Mouse (Mus musculus) embryonic facial prominence, embryonic 15.5 days (tissue): Measurements from ENCODE around the gene Itgb2. TPM values are rescaled to one million over a fixed set of nuclear protein-coding genes. Genes with fewer than 3 reads are reported as not detected.

Experiments used
- ATAC-seq: fragments of 200-750 bp; cut with Nextera tagmentation; 2 replicates; pipeline ENCODE4 v1.8.0; 2017; ENCODE audit warnings: low read depth, moderate TSS enrichment; ENCODE audit not compliant: insufficient number of reproducible peaks, low FRiP score, low TSS enrichment
- H3K27ac ChIP-seq: fragments of 300-500 bp; sonication (generic); replicated peaks from 2 replicates; pipeline ENCODE4 v1.5.1; 2015; ENCODE audit warnings: mild to moderate bottlenecking, inconsistent platforms
- H3K27me3 ChIP-seq: fragments of 300-500 bp; sonication (generic); 2 replicates; pipeline ENCODE4 v1.6.1; 2015; ENCODE audit warnings: inconsistent platforms
- H3K36me3 ChIP-seq: fragments of 300-500 bp; sonication (generic); 2 replicates; pipeline ENCODE4 v1.6.1; 2015; ENCODE audit warnings: mild to moderate bottlenecking, inconsistent platforms
- H3K4me1 ChIP-seq: fragments of 300-500 bp; sonication (generic); 2 replicates; pipeline ENCODE4 v1.6.1; 2015; ENCODE audit warnings: inconsistent platforms
- H3K4me2 ChIP-seq: fragments of 300-500 bp; sonication (generic); replicated peaks from 2 replicates; pipeline ENCODE4 v1.6.1; 2015; ENCODE audit warnings: mild to moderate bottlenecking, inconsistent platforms
- H3K4me3 ChIP-seq: fragments of 300-500 bp; sonication (generic); replicated peaks from 2 replicates; pipeline ENCODE4 v1.5.1; 2015; ENCODE audit warnings: mild to moderate bottlenecking, inconsistent platforms
- H3K9ac ChIP-seq: fragments of 300-500 bp; sonication (generic); 2 replicates; pipeline ENCODE4 v1.6.1; 2015; ENCODE audit warnings: inconsistent platforms
- H3K9me3 ChIP-seq: fragments of 300-500 bp; sonication (generic); replicated peaks from 2 replicates; pipeline ENCODE4 v1.6.1; 2016; ENCODE audit warnings: inconsistent platforms
- WGBS: fragments of 180-500 bp; shearing (Covaris S2); methylation state at CpG from one replicate; pipeline ENCODE4 v1.1.7; 2015; 5-methylcytosine and 5-hydroxymethylcytosine counted together
- polyA plus RNA-seq: library from polyadenylated mRNA; unstranded; fragments of >200 nt; fragmentation: Nextera tagmentation; extraction: Ambion mirVana; gene quantifications from 2 replicates; pipeline ENCODE4 v1.2.1, GENCODE M21; 2015

The Itgb2 gene
- polyA plus RNA-seq, 1 experiment from 2014 or later = 2.8 TPM

DNA sequence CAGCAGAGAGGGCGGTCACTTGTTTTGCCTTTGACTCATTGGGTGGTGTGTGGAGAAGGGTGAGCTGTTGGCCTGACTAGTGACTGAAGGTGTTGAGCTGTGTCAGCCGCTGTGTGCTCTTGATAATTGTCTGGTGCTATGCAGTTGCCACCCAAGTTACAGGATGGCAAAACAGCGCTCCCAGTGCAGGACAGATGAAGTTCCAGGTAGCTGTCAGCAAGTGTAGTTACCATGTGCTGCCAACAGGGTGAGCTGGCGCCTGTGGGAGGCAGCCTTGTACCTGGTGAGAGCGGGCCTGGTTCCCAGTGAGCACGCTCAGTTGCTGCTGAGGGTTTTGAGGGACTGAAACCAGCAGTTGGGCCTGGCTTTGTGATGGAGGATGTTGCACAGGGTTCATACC, 60.8 kb downstream of the Itgb2 start:
- 40% methylated on average over 6 of the region's 6 CpGs for WGBS
- peaks cover 79% of the 10 kb centered on the region for H3K36me3 ChIP-seq
- H3K4me1 ChIP-seq = no peaks in the 10 kb centered on the region
- H3K27me3 ChIP-seq = no peaks in the 10 kb centered on the region
- H3K9ac ChIP-seq = no peak overlapping the region
- no peak overlapping the region for H3K4me3 ChIP-seq
- H3K9me3 ChIP-seq = no peaks in the 10 kb centered on the region
- ATAC-seq = peak; percentile 22; the same call in 1 of the 2 replicates
- no peak overlapping the region for H3K27ac ChIP-seq
- H3K4me2 ChIP-seq = no peak overlapping the region

DNA sequence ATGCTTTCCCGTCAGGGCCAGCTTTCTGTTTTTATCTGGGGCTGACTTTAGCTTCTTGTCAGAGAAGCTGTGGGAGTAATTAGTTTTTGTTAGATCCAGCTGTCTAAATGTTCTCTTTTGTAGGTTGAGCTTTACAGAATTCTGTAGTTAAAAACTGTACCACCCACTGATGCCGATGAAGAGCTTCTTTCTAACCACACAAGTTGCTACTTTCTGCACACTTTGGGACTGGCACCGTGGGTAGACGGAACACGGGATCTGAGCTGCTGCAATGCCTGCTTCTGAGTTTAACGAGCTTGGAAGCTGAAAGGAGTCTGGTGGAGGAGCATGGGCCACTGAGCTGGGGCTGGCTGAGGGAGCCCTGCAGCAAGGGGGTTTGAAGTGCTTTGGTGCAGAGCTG, 61.5 kb downstream of the Itgb2 start:
- no peak overlapping the region for H3K27ac ChIP-seq
- no peak for ATAC-seq
- no peaks in the 10 kb centered on the region for H3K4me1 ChIP-seq
- WGBS = 78% methylated on average over 6 of the region's 6 CpGs
- H3K9ac ChIP-seq = no peak overlapping the region
- peaks cover 84% of the 10 kb centered on the region for H3K36me3 ChIP-seq
- no peak overlapping the region for H3K4me2 ChIP-seq
- H3K27me3 ChIP-seq = no peaks in the 10 kb centered on the region
- no peak overlapping the region for H3K4me3 ChIP-seq
- no peaks in the 10 kb centered on the region for H3K9me3 ChIP-seq

DNA sequence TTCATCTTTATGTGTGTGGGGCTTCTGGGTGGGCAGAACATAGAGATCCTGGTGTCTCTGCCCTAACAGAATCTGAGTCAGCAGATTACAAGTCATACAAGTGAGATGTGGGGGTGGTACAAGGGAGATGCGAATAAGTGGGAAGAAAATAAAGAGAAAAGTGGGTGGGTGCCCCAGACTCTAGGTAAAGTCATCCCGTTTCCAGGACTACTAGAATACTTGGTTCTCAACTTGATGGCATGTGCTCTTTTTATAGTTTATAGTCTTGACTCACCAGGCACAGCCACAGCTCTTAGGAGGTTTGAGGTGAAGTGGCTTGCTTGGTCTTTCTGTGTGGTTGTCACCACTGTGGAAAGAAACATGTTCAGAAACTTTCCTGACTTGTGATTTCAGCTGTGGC, 66.0 kb downstream of the Itgb2 start:
- Histone ChIP-seq H3K4me3 (no peak overlapping the region), H3K9ac (no peak overlapping the region), H3K27me3 (no peaks in the 10 kb centered on the region), H3K4me1 (no peaks in the 10 kb centered on the region), H3K4me2 (no peak overlapping the region), H3K27ac (no peak overlapping the region), H3K9me3 (no peaks in the 10 kb centered on the region), H3K36me3 (peaks cover 77% of the 10 kb centered on the region)
- no peak for ATAC-seq
- WGBS = 91% methylated on average over 2 of the region's 2 CpGs

DNA sequence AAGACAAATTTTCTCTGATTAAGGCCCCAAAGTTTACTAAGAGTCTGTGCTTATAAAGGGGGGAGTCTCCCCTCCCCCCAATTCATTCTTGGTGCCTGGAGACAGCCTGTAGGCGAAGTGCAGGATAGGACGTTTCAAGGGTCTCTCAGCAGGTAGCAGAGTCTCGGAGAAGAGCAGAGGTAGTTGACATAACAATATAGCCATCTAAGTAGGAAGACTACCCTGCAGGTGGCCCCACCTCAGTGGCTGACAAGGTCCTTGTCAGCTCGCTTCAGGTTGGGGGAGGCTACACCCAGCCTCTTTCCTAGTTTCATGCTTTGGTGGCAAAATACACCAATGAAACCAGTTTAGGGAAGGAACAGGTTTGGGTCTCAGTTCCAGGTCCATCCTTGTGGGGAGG, 73.0 kb downstream of the Itgb2 start:
- no peak overlapping the region for H3K27ac ChIP-seq
- ATAC-seq = no peak
- H3K4me1 ChIP-seq = peaks cover 22% of the 10 kb centered on the region
- H3K9me3 ChIP-seq = no peaks in the 10 kb centered on the region
- no peak overlapping the region for H3K4me2 ChIP-seq
- H3K4me3 ChIP-seq = no peak overlapping the region
- WGBS = 56% methylated on average over 4 of the region's 4 CpGs
- H3K27me3 ChIP-seq = no peaks in the 10 kb centered on the region
- peaks cover 19% of the 10 kb centered on the region for H3K36me3 ChIP-seq
- no peak overlapping the region for H3K9ac ChIP-seq

DNA sequence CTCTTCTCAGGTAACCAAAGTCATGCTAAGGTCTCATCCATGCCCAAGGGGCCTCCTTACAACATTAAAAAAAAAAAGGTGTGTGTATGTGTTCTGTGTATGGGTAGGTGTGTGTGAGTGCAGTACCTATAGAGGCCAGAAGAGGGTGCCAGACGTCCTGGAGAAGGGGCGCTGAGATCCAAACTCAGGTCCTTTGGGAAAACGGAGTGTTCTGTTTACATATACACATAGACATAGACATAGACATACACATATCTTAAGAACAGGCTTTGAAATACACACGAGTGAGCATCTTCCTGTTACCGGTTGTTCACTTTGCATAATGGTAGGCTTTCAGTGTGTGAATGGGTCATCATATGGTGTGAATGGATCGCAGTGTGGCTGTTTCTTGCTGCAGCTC, 74.1 kb downstream of the Itgb2 start:
- H3K4me3 ChIP-seq = no peak overlapping the region
- no peak overlapping the region for H3K4me2 ChIP-seq
- no peak overlapping the region for H3K9ac ChIP-seq
- no peaks in the 10 kb centered on the region for H3K9me3 ChIP-seq
- peaks cover 12% of the 10 kb centered on the region; the same call in 1 of the 2 replicates for H3K36me3 ChIP-seq
- WGBS = 95% methylated on average over 6 of the region's 6 CpGs
- H3K4me1 ChIP-seq = peaks cover 22% of the 10 kb centered on the region
- ATAC-seq = no peak
- H3K27me3 ChIP-seq = no peaks in the 10 kb centered on the region
- no peak overlapping the region for H3K27ac ChIP-seq

DNA sequence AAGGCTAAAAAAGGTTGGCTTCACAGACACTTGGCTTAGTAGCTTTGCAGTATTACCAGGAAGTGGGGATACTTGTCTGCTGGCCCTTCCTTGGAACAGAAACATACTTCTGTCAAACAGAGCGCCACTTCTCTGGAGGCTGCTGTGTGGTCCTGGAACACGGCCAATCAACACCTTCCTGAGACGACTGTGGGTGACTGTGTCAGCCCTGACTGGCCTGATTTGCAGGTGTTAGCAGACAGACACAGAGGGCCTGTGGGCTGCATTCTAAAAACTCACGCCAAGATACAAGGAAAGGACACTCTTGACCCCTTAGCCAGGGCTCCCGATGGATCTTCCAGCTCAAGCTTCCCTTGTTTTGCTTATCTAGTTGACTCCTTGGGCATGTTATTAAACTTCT, 74.9 kb downstream of the Itgb2 start:
- H3K4me3 ChIP-seq = no peak overlapping the region
- 78% methylated on average over 5 of the region's 5 CpGs for WGBS

DNA sequence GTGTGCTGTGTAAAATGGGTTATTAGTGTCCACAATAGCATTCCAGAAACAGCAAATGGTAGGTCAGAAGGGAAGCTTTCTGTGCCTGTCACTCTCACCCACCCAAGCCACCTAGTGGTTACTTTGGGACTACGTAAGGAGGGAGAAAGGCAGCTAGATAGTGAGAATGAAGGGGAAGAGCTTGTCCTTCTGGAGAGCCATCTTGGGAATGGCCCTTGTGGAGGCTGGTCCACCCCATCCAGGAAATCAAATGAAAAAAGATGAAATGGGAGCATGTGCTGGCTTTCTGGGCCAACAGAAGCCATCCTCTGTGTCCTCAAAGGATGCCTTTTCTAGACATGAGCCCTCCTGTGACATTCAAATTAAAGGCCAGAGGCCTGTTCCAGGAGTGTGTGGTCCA, 75.3 kb downstream of the Itgb2 start:
- Histone ChIP-seq H3K27me3 (no peaks in the 10 kb centered on the region), H3K4me2 (peak overlapping the region; percentile 87), H3K9ac (no peak overlapping the region), H3K27ac (peak overlapping the region; percentile 99), H3K4me1 (peaks cover 22% of the 10 kb centered on the region), H3K4me3 (peak overlapping the region; percentile 67), H3K36me3 (peaks cover 15% of the 10 kb centered on the region), H3K9me3 (no peaks in the 10 kb centered on the region)
- 43% methylated on average over 1 of the region's 1 CpGs for WGBS
- ATAC-seq = no peak

More for the DNA sequence above, 74.9 kb downstream of the Itgb2 start:
- Histone ChIP-seq H3K36me3 (peaks cover 11% of the 10 kb centered on the region), H3K9ac (no peak overlapping the region), H3K4me1 (peaks cover 22% of the 10 kb centered on the region), H3K4me2 (no peak overlapping the region), H3K27me3 (no peaks in the 10 kb centered on the region), H3K27ac (peak overlapping the region; percentile 99; the same call in 1 of the 2 replicates), H3K9me3 (no peaks in the 10 kb centered on the region)
- no peak for ATAC-seq

DNA sequence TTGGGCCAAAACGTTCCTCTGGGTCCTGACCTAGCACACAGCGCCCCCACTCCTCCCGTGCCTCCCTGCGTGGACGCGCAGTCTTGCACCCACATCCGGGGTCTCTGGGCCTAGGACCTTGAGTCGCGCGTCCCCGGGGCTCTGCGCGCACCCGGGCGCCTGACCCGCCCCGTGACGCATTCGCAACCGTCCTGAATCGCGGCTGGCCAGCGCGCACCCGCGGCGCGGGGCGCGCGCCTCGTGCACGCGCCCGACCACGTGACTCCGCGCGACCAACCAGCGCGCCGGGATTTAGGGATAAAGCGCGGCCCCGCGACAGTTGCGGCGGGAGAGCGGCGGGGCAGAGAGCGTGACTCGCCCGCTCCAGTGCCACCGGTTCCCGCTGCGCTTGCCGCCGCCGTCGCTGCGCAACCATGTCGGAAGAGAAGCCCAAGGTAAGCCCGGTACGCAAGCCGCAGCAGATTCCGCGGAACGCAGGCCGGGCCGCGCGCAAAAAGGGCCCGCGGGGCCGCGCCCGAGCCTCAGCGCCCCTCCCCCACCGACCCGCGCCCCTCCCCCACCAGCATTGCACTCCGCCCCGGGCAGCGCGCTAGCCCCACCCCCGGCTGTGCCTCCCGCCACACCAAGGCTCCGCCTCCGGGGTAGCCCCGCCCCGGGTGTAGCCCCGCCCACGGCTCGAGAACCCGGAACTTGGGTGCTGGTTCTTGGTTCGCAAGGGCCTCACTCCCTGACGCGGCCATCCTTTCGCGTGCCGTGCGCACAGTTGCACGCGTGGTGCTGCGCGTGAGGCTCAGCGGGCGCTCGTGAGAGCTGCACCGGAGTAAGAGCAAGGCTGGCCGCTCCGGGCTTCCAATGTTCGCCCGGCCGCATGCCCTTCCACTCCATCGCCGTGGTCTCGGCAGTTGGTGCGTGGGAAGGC, 76.1 kb downstream of the Itgb2 start, which contains the start of the genes Sumo3 and Gm49325:
TSS of gene Sumo3 (plus strand) at position 190 of the 919 bp plus-strand sequence.
TSS of gene Gm49325 (plus strand) at position 290 of the 919 bp plus-strand sequence.
- Histone ChIP-seq H3K4me2 (peak within 1 kb of the TSS; percentile 87), H3K9ac (peak within 1 kb of the TSS; percentile 71), H3K4me1 (peaks cover 22% of the 10 kb centered on the region), H3K27me3 (no peaks in the 10 kb centered on the region), H3K9me3 (no peaks in the 10 kb centered on the region), H3K4me3 (peak within 1 kb of the TSS; percentile 67), H3K36me3 (peaks cover 23% of the 10 kb centered on the region), H3K27ac (peak within 1 kb of the TSS; percentile 99)
- 1% methylated on average over 112 of the region's 119 CpGs for WGBS
- ATAC-seq = peak; percentile 92

DNA sequence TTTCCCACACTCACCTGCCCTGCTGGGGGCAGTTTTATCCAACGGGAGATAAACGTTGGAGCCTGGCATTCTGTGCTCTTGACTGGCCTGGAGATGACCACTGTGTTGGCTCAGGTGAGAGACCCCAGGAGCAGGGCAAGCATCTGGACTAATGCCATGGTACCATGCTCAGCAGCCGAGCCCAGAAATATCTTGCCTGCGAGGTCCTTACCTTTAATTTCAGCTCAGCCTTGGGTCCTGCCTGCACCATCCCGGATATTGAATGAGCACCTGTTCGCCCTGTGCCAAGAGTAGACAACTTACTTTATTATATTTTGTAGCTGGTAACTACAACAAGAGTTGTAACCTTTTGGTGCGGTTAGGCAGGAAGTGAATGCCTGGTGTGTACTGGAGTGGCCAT, 76.8 kb downstream of the Itgb2 start:
- Histone ChIP-seq H3K4me1 (peaks cover 22% of the 10 kb centered on the region), H3K4me3 (peak overlapping the region; percentile 67), H3K27me3 (no peaks in the 10 kb centered on the region), H3K36me3 (peaks cover 30% of the 10 kb centered on the region), H3K9ac (peak overlapping the region; percentile 71), H3K9me3 (no peaks in the 10 kb centered on the region), H3K27ac (peak overlapping the region; percentile 99), H3K4me2 (peak overlapping the region; percentile 87)
- 43% methylated on average over 7 of the region's 7 CpGs for WGBS
- no peak for ATAC-seq

DNA sequence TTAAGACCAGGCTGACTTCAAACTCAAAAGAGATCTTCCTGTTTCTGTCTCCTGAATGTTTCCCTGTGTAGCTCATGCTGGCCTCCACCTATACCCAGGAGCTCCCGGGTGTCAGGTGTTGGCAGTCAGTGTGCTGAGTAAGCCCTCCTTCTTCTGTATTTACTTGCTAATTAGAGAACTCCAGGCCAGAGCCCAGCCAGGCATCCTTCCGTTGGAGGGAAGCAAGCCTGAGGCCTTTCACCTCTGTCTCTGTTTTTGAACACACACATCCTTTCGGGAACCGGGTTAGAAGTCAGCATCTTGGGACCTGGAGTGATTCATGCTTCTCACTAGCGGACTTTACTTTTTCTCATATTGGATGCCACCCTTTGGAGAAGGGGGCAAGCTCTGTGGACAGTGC, 77.4 kb downstream of the Itgb2 start:
- 58% methylated on average over 5 of the region's 5 CpGs for WGBS

DNA sequence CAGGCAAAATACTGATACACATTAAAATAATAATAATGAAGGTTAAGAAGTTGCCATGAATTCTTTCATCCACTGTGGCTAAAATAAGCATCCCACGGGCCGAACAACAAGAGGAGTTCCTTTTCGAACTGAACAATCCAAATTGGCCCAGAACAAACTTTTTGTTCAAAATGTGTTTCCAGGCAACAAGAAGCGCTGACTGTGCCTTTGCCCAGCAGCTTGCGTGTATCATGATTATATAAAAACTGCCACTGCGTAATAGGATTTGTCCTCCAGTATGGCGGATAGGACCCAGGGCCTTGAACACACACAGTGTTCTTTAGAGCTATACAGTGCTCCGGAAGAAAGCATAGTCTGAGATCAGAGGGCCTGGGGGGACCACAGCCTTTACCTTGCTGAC, 78.5 kb downstream of the Itgb2 start:
- Histone ChIP-seq H3K36me3 (peaks cover 45% of the 10 kb centered on the region), H3K9me3 (no peaks in the 10 kb centered on the region), H3K27ac (no peak overlapping the region), H3K9ac (no peak overlapping the region), H3K27me3 (no peaks in the 10 kb centered on the region), H3K4me1 (peaks cover 22% of the 10 kb centered on the region), H3K4me3 (no peak overlapping the region), H3K4me2 (no peak overlapping the region)
- 88% methylated on average over 8 of the region's 8 CpGs for WGBS
- ATAC-seq = no peak

More for the DNA sequence above, 77.4 kb downstream of the Itgb2 start:
- H3K27ac ChIP-seq = no peak overlapping the region
- H3K4me2 ChIP-seq = peak overlapping the region; percentile 87
- H3K4me1 ChIP-seq = peaks cover 22% of the 10 kb centered on the region
- H3K36me3 ChIP-seq = peaks cover 35% of the 10 kb centered on the region
- peak overlapping the region; percentile 67 for H3K4me3 ChIP-seq
- no peaks in the 10 kb centered on the region for H3K27me3 ChIP-seq
- no peaks in the 10 kb centered on the region for H3K9me3 ChIP-seq
- no peak for ATAC-seq
- H3K9ac ChIP-seq = no peak overlapping the region
